Mouse (Mus musculus) megakaryocyte progenitor cell, adult 5-6 weeks (primary cell): ENCODE measurements around the gene Lysmd4. TPM values are rescaled to one million over a fixed set of nuclear protein-coding genes. Genes with fewer than 3 reads are reported as not detected.

ENCODE experiments used
- ATAC-seq: replicated peaks from 2 replicates; pipeline ENCODE4 v1.8.0; 2016; ENCODE audit warnings: mild to moderate bottlenecking, moderate TSS enrichment, inconsistent platforms; ENCODE audit not compliant: poor library complexity
- total RNA-seq, 2 experiments: library from RNA; stranded (forward) in 1 of 2; stranded (reverse) in 1 of 2; fragments of 157-497, 149-512 nt in 1 of 2; fragments of 200-1000 nt in 1 of 2; gene quantifications; 2 replicates each; pipeline versions ENCODE4 v1.2.3 to v1.2.4; 2015 to 2017

Gene Lysmd4
- total RNA-seq (2015), result 2.2 and 3.2 TPM in 2 replicates
- 3.7 and 4.0 TPM in 2 replicates for total RNA-seq (2017)

DNA sequence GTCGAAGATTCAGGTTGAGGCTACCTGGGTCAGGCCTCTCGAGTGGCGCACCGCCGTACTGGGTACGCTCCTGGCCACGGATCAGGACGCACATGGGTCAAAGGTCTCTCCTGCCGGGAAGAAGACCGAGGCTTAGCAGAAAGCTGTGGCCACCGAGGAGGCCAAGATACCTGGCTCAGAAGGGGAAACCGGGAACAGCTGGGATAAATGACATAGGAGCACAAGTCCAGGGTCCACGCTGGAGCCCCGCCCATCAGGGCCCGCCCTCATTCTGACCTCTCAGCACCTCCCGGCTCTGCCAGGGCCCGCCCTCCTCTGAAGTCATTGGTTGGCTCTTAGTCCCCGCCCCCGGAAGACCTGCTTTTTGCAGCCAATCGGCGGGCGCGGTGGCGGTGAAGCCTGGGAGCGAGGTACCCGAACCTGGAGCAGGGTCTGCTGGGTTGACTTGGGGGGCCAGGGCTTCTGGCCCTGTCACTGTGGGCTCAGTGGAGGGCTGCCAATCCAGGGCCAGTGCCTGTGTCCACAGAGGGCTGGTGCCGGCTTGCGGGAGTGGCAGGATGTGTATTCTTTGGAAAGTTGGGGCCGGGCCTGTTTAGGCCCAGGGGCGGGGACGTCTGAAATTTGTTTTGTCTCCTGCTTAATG is at the start of gene Lysmd4:
Lysmd4 (plus strand) TSS at position 325 of the 643 bp plus-strand sequence.
- peak; percentile 99 for ATAC-seq

DNA sequence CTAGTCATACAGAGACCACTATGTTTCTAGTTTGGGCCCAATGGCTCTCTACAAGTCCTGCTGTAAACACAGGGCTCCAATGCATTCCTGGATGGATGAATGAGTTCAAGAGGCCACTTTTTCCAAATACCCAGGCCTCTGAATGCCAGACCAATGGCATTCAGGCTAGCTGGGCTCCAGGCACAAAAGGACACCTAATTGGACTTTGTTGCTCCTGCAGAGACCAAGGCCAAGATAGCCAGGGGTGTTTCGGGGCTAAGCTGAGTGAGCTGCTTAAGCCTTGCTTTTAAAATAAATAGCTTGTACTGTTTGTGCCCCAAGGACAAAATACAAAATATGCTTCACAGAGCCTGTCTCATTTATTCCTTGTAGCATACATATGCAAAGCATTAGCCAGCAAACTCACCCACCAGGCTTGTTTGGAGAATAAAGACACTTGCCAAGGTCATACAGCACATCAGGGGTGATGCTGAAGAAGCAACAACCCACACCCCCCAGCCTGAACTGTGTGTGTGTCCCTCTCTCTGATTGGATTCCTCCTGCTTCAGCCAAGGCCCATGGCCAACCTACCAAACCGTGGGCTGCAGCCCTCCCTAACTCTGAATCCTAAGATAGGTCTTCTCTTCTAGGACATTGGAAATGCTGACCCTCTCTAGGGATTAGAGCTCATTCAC is 48.7 kb upstream of the Lysmd4 start:
- no peak for ATAC-seq

DNA sequence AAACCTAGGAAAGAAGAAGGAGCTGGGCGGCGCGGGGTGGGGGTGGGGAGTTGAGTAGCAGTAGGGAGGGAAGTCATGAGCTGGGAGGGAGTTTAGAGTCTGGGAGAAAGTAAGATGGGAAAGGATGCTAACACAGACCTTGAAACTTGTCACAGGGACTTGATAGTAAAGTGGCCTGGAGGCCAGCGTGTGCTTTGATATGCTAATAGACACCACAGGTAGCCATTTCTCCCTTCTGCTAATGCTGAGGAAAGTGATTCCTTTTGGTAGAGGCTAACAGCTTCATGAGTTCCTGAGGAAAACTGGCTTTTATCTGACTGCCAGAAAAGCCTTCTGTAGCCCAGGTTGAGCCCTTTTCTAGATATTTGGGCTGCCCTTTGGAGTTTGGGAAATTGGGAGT is 38.6 kb upstream of the Lysmd4 start:
- no peak for ATAC-seq

DNA sequence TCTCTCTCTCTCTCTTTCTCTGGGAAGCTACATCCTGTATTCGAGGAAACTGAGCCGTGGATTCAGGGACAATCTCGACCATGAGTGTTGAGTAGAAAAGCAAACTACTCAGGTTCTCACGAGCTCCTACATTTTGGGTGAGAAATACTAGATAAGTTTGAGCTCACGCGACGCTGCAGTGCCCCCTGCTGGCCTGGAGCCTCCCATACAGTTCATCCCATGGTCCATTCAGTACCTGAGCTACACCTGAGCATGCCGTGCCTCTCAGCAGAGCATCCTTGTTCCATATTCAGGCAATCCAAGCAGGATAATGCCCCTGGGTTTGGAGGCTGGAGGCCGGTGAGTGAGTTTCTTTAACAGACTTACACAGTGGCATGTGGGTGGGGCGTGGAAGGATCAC is 22.9 kb upstream of the Lysmd4 start:
- ATAC-seq, result peak; percentile 91

DNA sequence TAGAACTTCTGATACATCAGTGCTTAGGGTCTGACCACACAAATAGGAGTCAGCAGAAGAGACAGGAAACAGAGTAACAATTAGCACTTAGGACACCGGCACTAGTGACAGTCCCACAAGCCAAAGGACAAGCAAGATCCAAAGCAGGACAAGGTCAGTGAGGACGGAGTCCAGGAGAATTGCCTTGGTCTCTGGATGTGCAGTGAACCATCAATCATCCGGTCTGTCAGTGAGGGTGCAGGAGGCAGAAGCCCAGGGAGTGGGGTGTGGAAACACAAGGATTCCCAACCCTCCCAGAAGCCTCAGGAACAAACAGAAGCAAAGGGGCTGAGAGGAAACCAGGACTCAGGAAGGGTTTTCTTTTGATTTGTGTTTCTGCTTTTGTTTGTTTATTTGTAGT is 18.7 kb upstream of the Lysmd4 start:
- no peak for ATAC-seq

DNA sequence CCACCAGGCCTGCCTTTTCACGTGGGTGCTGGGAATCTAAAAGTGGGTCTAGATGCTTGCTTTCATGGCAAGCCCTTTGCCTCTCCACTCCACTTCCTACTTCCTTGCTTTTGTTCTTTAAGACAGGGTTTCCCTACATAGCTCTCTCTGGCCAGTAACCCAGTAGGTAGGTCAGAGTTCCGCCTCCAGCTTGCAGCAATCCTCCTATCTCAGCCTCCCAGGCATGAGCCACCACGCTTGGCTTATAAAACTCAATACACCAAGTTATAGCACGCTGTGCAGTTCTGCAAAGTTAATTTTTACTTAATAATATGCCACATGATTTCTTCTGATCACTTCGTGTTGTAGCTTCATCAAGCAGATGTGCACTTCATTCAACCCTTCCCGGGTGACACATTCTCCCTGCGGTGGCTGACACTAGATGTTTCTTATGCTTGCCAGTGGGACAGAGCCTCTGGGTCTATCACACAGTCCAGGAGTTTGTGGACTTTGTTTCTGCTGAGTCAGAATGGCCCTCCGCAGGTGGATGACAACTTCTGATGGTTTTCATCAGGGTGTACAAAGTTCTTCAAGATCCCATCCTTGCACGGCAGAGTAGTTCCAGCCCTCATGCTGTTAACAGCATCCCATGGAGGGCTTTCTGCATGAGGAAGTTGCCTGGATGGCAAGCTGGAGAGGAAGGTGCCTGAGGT is 16.5 kb upstream of the Lysmd4 start:
- no peak for ATAC-seq

DNA sequence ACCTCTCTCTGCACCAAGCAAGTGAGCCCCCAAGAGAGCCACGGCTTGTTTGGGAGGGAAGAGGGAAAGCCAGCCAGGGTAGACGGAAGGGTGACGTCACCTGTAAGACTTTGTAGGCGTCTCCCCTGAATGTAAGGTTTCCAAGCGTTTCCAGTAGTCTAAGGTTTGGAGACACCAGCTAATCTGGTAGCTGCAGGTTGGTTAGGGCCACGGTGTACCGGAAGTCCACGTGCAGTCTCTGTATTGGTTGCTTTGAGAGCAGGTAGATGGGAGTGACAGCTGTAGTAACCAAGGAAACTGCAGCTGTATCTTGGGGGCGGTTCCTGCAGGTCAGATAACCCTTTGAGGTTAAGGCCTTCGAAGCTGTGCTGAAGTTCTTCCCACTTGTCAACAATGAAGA is 15.8 kb upstream of the Lysmd4 start:
- no peak for ATAC-seq

DNA sequence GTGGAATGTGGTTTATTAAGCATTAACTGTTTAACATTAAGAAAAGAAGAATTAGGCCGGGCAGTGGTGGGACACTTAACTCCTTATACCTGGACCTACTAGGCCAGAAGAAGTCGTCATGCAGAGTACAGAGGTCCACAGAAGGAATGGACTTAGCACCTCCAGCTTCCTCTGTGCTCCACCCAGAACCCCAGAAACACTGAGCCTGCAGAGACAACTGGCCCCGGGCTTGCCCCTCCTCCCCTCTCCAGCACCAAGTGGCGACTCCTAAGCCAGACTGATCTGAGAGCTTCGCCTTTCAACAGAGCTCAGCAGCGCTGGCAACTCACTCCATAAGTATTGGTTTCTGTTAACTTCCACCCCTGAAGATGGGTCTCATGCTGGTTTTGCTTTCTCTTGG is 14.6 kb upstream of the Lysmd4 start:
- no peak for ATAC-seq

DNA sequence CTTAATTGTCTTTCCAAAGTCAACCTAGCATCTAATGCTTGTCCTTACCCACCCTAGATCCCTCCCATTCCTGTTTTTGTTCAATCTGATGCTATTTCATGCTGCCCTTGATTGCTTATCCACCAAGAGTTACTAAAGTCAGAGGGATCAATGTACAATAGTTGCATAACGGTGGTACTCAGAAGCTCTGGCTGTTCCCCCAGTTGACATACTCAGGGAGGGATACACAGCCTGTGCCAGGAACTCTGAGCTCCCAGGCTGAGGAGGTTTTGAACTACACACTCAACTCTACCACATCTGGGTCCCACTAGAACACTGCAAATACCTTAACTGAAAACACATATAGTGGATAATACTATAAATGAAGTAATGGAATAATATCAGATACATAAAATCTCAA is 14.0 kb upstream of the Lysmd4 start:
- ATAC-seq, result no peak

DNA sequence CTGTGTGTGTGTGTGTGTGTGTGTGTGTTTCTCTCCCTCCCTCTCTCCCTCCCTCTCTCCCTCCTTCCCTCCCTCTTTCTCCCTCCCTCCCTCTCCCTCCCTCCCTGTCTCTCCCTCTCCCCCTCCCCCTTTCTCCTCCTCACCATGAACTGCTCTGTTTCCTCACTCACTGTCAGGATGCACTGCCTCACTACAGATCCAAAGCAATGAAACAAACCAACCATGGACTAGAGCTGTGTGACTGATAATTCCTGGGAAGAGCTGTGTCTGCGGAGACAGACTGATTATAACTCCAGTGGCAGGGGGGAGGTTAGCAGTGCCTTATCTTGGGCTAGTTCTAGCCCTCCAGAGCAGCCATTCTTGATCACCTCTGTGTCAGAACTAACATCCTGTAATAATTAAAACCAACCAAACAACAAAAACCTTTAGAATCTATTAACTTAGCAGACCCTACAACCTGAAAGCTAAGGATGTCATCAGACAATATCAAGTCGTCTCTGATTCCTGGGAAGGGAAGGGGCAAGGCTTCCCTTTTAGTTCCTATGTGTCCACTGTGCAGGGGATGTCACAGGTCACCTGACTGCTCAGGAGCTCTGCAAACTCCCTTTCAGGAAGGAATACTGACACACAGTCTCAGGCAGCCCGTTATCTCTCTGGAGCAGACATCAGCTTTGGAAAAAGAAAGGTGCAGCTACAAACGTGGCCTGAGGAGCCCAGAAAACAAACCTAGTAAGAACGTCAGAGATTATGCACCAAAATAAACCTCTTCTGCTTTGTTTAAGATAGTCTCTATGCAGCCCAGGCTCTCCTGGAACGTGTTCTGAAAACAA is 12.1 kb upstream of the Lysmd4 start:
- ATAC-seq, result peak; percentile 76

DNA sequence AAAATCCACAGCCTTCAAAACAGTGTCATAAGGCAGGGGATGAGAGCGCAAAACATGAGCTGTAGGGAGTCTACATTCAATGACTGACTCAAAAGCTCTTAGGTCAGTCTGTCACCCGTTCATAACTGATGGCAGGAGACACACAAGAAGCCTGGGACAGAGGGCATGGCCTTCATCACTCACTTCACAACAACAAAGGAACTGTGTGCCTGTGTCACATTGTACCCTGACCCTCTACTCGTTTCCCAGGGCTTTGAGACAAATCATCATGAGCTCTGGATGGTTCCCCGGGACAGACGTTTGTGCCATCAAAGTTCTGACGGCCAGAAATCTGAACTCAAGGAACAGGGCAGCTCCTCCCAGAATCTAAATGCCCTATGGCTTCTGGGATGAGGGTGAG is 11.0 kb upstream of the Lysmd4 start:
- ATAC-seq, result no peak

DNA sequence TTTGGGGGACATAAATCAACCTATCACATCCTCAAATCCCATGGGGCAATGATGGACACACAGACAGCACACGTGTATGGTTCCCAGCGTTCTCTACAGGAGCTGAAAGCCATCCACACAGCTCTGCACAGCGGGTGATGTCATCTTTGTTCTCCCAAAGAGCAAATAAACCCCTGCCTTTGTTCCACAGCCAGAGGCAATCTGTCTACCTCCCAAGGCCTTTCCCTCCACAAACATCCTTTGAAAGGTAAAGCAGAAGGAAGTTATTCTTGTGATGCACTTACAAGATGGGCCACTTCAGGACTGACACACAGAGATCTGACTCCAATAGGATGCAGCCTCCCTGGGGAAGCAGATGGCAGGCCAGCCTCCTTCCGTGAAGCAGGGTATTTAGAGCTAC is 10.4 kb upstream of the Lysmd4 start:
- ATAC-seq, result no peak

DNA sequence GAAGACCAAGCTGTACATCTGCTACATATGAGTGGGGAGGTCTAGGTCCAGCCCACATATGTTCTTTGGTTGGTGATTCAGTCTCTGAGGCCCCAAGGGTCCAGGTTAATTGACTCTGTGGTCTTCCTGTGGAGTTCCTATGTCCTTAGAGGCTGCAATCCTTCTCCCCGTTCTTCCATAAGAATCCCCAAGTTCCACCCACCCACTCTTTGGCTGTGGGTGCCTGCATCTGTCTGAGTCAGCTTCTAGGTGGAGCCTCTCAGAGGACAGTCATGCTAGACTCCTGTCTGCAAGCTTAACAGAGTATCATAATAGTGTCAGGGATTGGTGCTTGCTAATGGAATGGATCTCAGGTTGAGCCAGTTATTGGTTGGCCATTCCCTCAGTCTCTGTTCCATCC is 8.8 kb upstream of the Lysmd4 start:
- no peak for ATAC-seq

DNA sequence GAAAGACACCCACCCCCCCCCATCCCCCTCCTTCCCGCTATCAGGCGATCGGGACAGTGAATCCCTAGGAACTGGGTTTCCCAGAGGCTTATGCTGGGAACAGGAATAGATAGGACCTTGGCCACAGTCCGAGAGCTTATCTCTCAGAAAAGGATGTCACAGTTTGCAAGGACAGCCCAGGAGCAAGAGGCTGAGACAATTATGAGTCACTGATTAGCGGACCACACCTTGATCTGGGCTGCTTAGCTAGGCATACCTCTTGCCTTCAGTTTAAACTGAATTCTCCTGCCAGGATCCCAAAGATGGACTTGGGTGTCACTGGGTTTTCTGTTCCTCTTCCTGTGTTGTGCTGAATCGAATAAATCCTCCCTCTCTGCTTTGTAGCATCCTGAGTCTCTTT is 6.0 kb upstream of the Lysmd4 start:
- no peak for ATAC-seq

DNA sequence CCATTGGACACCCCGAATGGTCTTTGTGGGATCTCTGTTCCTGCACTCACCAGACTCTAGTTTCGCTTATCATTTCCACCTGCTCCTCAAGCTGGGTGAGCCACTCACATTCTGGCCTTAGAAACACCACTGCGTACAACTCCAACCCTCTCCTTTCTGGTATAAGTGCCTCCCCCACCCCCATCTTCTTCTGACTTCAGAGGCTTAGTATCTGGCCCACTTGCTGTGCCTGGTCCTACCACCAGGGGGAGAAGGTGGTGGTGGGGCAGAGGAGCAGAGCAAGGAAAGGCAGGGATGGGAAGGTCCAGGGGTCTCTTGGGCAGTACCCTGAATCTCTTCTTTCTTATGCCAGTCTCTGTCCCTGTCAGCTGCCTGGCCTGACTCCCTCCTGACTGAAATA is 5.3 kb upstream of the Lysmd4 start:
- ATAC-seq, result peak; percentile 92

DNA sequence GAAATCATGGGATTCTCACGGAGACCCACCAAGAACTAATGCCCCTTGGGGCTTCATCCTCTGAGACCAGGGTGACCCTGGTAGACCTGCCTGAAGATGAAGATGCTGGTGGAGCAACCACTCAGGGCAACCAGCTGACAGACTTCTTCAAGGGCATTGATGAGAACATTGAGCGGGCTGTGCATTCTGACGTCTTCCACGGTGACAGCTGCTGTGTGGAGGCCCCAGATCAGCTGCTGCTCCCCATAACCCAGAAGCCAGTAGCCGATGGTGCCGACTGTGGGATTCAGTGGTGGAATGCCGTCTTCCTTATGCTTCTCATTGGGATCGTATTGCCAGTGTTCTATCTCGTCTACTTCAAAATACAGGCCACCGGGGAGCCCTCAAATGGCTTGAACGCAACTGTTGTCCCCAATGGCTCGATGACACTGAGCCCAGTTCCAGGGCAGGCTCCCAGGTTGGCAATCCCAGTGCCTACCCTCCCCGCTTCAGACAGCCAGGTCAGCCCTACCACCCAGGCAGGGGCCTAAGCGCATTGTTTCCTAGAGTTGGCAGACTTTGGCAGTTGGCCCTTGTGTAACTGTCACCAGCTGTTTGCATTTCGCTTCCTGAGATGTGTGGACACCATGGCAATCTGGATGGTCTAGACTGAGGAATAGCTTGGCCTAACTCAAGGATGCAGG is 3.7 kb downstream of the Lysmd4 start:
- no peak for ATAC-seq

DNA sequence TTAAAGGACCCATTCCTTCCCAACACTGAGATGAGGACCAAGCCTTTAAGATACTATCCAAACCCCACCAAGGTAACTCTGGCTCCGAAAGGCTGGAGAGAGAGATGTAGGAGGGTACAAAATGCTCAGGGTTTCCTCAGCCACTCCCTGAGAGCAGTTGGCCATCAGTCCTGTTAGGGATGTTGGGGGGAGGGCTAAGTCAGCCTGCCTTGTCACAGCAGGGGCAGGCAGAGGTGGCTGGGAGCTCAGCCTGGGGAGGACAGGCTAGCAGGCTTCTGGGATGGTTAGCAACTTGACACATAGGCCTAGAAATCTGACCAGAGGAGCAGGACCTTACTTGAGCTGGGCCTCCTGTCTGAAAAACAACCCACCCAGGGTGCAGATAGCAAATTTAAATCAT is 5.2 kb downstream of the Lysmd4 start:
- no peak for ATAC-seq

DNA sequence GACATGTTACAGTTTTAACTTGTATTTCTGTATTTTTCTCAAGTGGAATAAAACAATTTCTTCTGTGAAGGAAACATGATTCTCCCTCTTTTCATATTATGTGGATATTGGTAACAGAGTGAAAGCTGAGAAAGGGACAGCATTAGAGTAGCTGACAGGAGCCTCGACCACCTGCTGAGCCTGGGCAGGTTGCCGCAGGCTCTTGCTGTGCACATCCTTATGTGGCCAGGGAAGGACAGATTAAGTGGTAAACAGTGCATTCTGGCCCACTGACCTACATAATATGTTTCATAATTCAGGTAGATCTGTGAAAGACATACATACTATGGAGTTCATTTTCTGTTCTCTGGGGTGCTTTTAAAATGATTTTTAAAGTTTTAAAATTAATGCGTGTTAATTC is 6.0 kb downstream of the Lysmd4 start:
- no peak for ATAC-seq

DNA sequence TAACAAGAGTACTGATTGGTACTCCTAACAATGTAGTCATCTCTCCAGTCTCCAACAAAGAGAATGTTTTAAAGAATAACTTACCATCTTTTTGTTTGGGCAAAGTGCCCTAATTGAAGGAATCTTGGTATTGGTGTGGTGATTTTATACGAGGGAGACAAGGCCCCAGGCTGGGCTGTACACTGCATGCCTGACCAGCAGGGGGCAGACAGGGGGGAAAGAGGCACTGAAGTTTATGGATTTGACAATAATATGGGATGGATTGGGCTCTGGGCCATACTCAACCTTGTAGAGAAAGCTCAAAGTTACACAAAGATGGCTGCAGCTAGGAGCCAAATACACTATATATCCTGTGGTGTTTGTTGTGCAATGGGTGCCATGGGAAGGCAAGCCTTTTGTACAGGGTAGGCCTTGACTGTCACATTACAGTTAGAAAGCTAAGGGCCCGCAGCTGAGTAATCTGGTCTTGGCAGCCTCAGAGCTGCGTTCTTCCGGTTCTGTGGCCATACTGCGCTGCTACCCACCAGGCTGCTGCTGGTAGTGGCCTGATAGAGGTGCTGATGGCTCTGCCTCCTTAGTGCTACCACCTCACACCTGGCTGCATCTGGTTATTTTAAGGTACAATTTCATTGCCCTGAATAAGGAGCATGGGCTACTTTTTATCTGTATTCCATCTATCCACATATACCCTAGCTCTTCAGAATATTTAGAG is 6.7 kb downstream of the Lysmd4 start:
- ATAC-seq, result peak; percentile 85

DNA sequence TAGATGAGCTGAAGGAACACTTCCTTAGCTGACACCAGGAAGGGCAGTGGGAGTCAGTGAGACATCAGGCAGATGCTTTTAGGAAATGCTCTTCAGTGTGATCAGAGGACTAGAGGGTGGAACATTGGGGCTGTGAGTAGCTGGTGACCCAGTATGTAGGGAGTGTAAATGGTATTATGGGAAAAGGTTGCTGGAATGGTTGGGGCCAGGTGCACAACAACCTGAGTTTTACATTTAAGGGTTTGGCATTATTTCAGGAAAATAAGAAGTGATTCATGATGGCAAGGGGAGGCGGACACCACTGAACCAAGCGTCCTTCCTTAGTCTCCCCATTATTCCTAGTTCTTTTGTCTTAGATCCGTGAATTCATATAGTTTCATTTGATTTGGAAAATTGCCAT is 7.4 kb downstream of the Lysmd4 start:
- no peak for ATAC-seq
